Mouse (Mus musculus): ENCODE results near the gene Coil.

GRCm38 (mm10) chr11:89007582-89007981 is 37.5 kb downstream of the Coil start:
- TF ChIP-seq CTCF (IDR thresholded peaks at IDR 0.05; ENCODE audit: low read depth) (no peak), EP300 (IDR thresholded peaks at IDR 0.05; ENCODE audit: low read depth) (no peak)

Measured in liver, embryonic 14.5 days (tissue).